7 mouse cellular contexts compared by ENCODE assay signal in genomic region chr7:5038940-5039339, GRCm38 (mm10). TPM values are rescaled to one million over a fixed set of nuclear protein-coding genes. Genes with fewer than 3 reads are reported as not detected.
DNase-seq lines count a peak whose midpoint lies in the region; ATAC-seq lines count a peak whose summit lies in the region.

No protein-coding gene starts in this region.

- H3K9ac ChIP-seq in lung, embryonic 16.5 days (ENCODE audit: low read length) = peak overlapping the region; percentile 92
- peak overlapping the region; percentile 78 for H3K9ac ChIP-seq in embryonic facial prominence, embryonic 14.5 days (ENCODE audit: low read depth, low read length)
- peak overlapping the region; percentile 76 for H3K9ac ChIP-seq in limb, embryonic 12.5 days (replicated peaks)
- H3K9ac ChIP-seq in stomach, embryonic 16.5 days (ENCODE audit: low read length) = peak overlapping the region; percentile 92

- no peak for ATAC-seq in lung, embryonic 16.5 days (ENCODE audit: low read depth)
- no peak for ATAC-seq in embryonic facial prominence, embryonic 14.5 days (ENCODE audit: low read depth)
- no peak for ATAC-seq in limb, embryonic 12.5 days (ENCODE audit: insufficient number of reproducible peaks, insufficient read depth, low FRiP score, low TSS enrichment, low read depth)
- ATAC-seq in stomach, embryonic 16.5 days (ENCODE audit: insufficient read depth, low FRiP score) = no peak

- H3K4me3 ChIP-seq in lung, embryonic 16.5 days (ENCODE audit: low read length) = peak overlapping the region; percentile 90
- peak overlapping the region; percentile 71 for H3K4me3 ChIP-seq in embryonic facial prominence, embryonic 14.5 days (ENCODE audit: low read depth, low read length)
- peak overlapping the region; percentile 62 for H3K4me3 ChIP-seq in limb, embryonic 12.5 days (replicated peaks)
- H3K4me3 ChIP-seq in stomach, embryonic 16.5 days (replicated peaks; ENCODE audit: low read length) = peak overlapping the region; percentile 75

- peak overlapping the region; percentile 67 for H3K4me2 ChIP-seq in lung, embryonic 16.5 days (ENCODE audit: low read depth, low read length)
- peak overlapping the region; percentile 65 for H3K4me2 ChIP-seq in embryonic facial prominence, embryonic 14.5 days (ENCODE audit: low read depth, low read length)
- H3K4me2 ChIP-seq in limb, embryonic 12.5 days = peak overlapping the region; percentile 55
- peak overlapping the region; percentile 69 for H3K4me2 ChIP-seq in stomach, embryonic 16.5 days (ENCODE audit: low read depth, low read length)

- WGBS in lung, embryonic 16.5 days = 19% methylated on average over 5 of the region's 5 CpGs
- WGBS in embryonic facial prominence, embryonic 14.5 days = 31% methylated on average over 5 of the region's 5 CpGs
- 46% methylated on average over 5 of the region's 5 CpGs for WGBS in limb, embryonic 12.5 days
- 20% methylated on average over 5 of the region's 5 CpGs for WGBS in stomach, embryonic 16.5 days

- peak overlapping the region; percentile 97 for H3K27ac ChIP-seq in lung, embryonic 16.5 days (ENCODE audit: low read length)
- H3K27ac ChIP-seq in embryonic facial prominence, embryonic 14.5 days (replicated peaks; ENCODE audit: low read depth, low read length) = peak overlapping the region; percentile 97
- H3K27ac ChIP-seq in limb, embryonic 12.5 days = peak overlapping the region; percentile 95
- H3K27ac ChIP-seq in stomach, embryonic 16.5 days (ENCODE audit: low read length) = peak overlapping the region; percentile 99

- H3K9me3 ChIP-seq in lung, embryonic 16.5 days (ENCODE audit: control insufficient read depth, low read length) = peaks cover 5% of the 10 kb centered on the region; the same call in 1 of the 2 replicates
- H3K9me3 ChIP-seq in embryonic facial prominence, embryonic 14.5 days (ENCODE audit: control insufficient read depth, low read length) = no peaks in the 10 kb centered on the region
- peaks cover 23% of the 10 kb centered on the region; the same call in 1 of the 2 replicates for H3K9me3 ChIP-seq in limb, embryonic 12.5 days
- no peaks in the 10 kb centered on the region for H3K9me3 ChIP-seq in stomach, embryonic 16.5 days (replicated peaks; ENCODE audit: control insufficient read depth, low read length)

- H3K4me1 ChIP-seq in lung, embryonic 16.5 days (replicated peaks; ENCODE audit: control insufficient read depth, insufficient read depth, low read length) = peaks cover 12% of the 10 kb centered on the region; the same call in 1 of the 2 replicates
- H3K4me1 ChIP-seq in embryonic facial prominence, embryonic 14.5 days (ENCODE audit: control insufficient read depth, insufficient read depth, low read length) = peaks cover 6% of the 10 kb centered on the region; the same call in 1 of the 2 replicates
- H3K4me1 ChIP-seq in limb, embryonic 12.5 days (replicated peaks) = peaks cover 5% of the 10 kb centered on the region; the same call in 1 of the 2 replicates
- peaks cover 7% of the 10 kb centered on the region for H3K4me1 ChIP-seq in stomach, embryonic 16.5 days (ENCODE audit: control insufficient read depth, insufficient read depth, low read length)

- H3K27me3 ChIP-seq in lung, embryonic 16.5 days (ENCODE audit: control insufficient read depth, insufficient read depth, low read depth, low read length) = no peaks in the 10 kb centered on the region
- H3K27me3 ChIP-seq in embryonic facial prominence, embryonic 14.5 days (replicated peaks; ENCODE audit: control insufficient read depth, insufficient read depth, low read length) = no peaks in the 10 kb centered on the region
- H3K27me3 ChIP-seq in limb, embryonic 12.5 days = no peaks in the 10 kb centered on the region
- no peaks in the 10 kb centered on the region for H3K27me3 ChIP-seq in stomach, embryonic 16.5 days (ENCODE audit: control insufficient read depth, insufficient read depth, low read length)

- H3K36me3 ChIP-seq in lung, embryonic 16.5 days (ENCODE audit: control insufficient read depth, insufficient read depth, low read length) = peaks cover 21% of the 10 kb centered on the region
- H3K36me3 ChIP-seq in embryonic facial prominence, embryonic 14.5 days (ENCODE audit: control insufficient read depth, insufficient read depth, low read length) = peaks cover 32% of the 10 kb centered on the region
- peaks cover 38% of the 10 kb centered on the region for H3K36me3 ChIP-seq in limb, embryonic 12.5 days
- H3K36me3 ChIP-seq in stomach, embryonic 16.5 days (ENCODE audit: control insufficient read depth, insufficient read depth, low read length) = peaks cover 24% of the 10 kb centered on the region

- no peak for DNase-seq in lung, postnatal 25 days (ENCODE audit: low spot score)
- DNase-seq in embryonic facial prominence, embryonic 14.5 days (ENCODE audit: low spot score) = no peak
- DNase-seq in thymus, postnatal 14 days = no peak
- no peak for DNase-seq in thymus, postnatal 4 days

RNA-seq across cellular contexts. Expression of gene Zfp784, which starts 0.7 kb away (rescaled TPM):
- polyA plus RNA-seq in lung, embryonic 16.5 days (2015; fragmentation: Nextera tagmentation; extraction: Ambion mirVana) = 4.9 and 7.0 TPM in 2 replicates
- polyA plus RNA-seq in embryonic facial prominence, embryonic 14.5 days (2014; fragmentation: Nextera tagmentation; extraction: Ambion mirVana) = 4.4 and 6.0 TPM in 2 replicates
- polyA plus RNA-seq in limb, embryonic 12.5 days (2016; fragmentation: Nextera tagmentation; extraction: Ambion mirVana) = 4.7 and 5.2 TPM in 2 replicates
- polyA plus RNA-seq in stomach, embryonic 16.5 days (2015; fragmentation: Nextera tagmentation; extraction: Ambion mirVana) = 5.9 and 6.1 TPM in 2 replicates

RNA-seq across cellular contexts. Expression of gene 4632433K11Rik, which starts 5.0 kb away (rescaled TPM):
- not detected in 2 replicates for polyA plus RNA-seq in lung, embryonic 16.5 days (2015; fragmentation: Nextera tagmentation; extraction: Ambion mirVana)
- not detected in 2 replicates for polyA plus RNA-seq in embryonic facial prominence, embryonic 14.5 days (2014; fragmentation: Nextera tagmentation; extraction: Ambion mirVana)
- not detected in 2 replicates for polyA plus RNA-seq in limb, embryonic 12.5 days (2016; fragmentation: Nextera tagmentation; extraction: Ambion mirVana)
- not detected in 2 replicates for polyA plus RNA-seq in stomach, embryonic 16.5 days (2015; fragmentation: Nextera tagmentation; extraction: Ambion mirVana)

RNA-seq across cellular contexts. Expression of gene Zfp580, which starts 12.4 kb away (rescaled TPM):
- polyA plus RNA-seq in lung, embryonic 16.5 days (2015; fragmentation: Nextera tagmentation; extraction: Ambion mirVana) = 26.7 and 27.0 TPM in 2 replicates
- polyA plus RNA-seq in embryonic facial prominence, embryonic 14.5 days (2014; fragmentation: Nextera tagmentation; extraction: Ambion mirVana) = 34.9 and 44.1 TPM in 2 replicates
- polyA plus RNA-seq in limb, embryonic 12.5 days (2016; fragmentation: Nextera tagmentation; extraction: Ambion mirVana) = 29.3 and 39.6 TPM in 2 replicates
- 19.2 and 20.2 TPM in 2 replicates for polyA plus RNA-seq in stomach, embryonic 16.5 days (2015; fragmentation: Nextera tagmentation; extraction: Ambion mirVana)

RNA-seq across cellular contexts. Expression of gene Ccdc106, which starts 18.6 kb away (rescaled TPM):
- 5.3 and 5.5 TPM in 2 replicates for polyA plus RNA-seq in lung, embryonic 16.5 days (2015; fragmentation: Nextera tagmentation; extraction: Ambion mirVana)
- 21.6 and 30.7 TPM in 2 replicates for polyA plus RNA-seq in embryonic facial prominence, embryonic 14.5 days (2014; fragmentation: Nextera tagmentation; extraction: Ambion mirVana)
- 27.3 and 27.5 TPM in 2 replicates for polyA plus RNA-seq in limb, embryonic 12.5 days (2016; fragmentation: Nextera tagmentation; extraction: Ambion mirVana)
- polyA plus RNA-seq in stomach, embryonic 16.5 days (2015; fragmentation: Nextera tagmentation; extraction: Ambion mirVana) = 20.6 and 21.9 TPM in 2 replicates

RNA-seq across cellular contexts. Expression of gene Zfp865, which starts 18.8 kb away (rescaled TPM):
- polyA plus RNA-seq in lung, embryonic 16.5 days (2015; fragmentation: Nextera tagmentation; extraction: Ambion mirVana) = 5.5 and 5.7 TPM in 2 replicates
- 5.3 and 5.8 TPM in 2 replicates for polyA plus RNA-seq in embryonic facial prominence, embryonic 14.5 days (2014; fragmentation: Nextera tagmentation; extraction: Ambion mirVana)
- 7.0 and 8.1 TPM in 2 replicates for polyA plus RNA-seq in limb, embryonic 12.5 days (2016; fragmentation: Nextera tagmentation; extraction: Ambion mirVana)
- polyA plus RNA-seq in stomach, embryonic 16.5 days (2015; fragmentation: Nextera tagmentation; extraction: Ambion mirVana) = 3.7 and 4.1 TPM in 2 replicates
